Mouse (Mus musculus): ENCODE measurements around the gene Aff3.
A peak's percentile ranks its signal among the peaks of the same experiment; 100 is the strongest.

Aff3 gene

DNA sequence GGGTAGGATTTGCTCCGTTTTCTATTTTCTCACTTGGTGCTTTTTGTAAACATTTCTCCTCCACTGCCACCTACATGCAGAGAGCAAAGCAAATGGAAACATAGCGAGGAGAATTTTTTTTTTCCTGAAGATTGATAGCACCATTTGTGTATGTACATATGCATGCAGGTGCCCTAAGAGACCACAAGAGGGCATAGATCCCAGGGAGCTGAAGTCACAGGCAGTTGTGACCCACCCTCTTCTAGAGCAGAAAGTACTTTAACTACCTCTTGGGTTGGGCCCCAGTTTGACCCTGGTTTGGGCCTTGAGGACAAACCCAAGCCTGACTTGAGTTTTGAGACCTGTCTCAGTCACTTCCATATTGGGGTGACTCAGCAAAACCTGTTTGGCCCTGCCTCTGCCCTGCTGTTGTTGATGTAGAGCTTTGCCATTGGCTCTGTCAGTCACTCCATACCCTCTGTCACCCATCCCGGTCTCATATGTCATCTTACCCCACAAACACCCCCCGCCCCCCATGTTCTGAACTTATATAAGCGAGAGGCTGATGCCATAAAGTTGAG, 9.7 kb downstream of the Aff3 start:
- DNase-seq: peak; percentile 36

DNA sequence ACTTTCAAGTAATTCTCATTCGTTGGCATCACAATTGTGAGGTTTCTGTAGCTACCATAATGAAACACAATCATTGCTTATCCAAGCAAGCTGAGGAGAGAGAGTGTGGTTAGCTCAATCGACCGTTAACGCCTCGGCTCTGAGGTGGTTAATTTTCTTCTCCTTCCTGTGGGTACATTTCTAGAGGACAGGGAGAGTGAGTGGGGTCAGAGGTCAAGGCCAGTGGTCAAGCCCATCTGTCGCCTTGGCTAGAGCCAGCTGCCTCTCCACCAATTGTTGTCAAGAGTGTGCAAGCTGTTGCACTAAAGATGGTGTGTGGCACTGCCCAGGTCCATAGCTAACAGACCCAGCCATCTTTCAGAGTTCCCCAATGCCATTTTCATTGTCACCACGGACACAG, 14.7 kb downstream of the Aff3 start:
- peak; percentile 29 for DNase-seq

DNA sequence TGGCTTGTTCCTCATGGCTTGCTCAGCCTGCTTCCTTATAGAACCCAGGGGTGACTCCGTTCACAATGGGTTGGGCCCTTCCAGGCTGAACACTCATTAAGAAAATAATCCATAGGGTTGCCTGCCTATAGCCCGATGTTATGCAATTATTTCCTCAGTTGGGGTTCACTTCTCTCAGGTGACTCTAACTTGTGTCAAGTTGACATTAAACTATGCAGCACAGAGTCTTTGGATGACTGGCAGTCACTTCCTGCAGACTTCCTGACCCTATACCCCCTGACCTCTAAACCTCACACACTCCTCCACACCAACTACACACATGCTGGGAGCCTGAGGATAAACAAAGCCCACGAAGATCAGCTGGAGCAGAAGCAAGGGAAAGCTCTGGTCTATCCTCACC, 15.6 kb downstream of the Aff3 start:
- DNase-seq: peak; percentile 52

DNA sequence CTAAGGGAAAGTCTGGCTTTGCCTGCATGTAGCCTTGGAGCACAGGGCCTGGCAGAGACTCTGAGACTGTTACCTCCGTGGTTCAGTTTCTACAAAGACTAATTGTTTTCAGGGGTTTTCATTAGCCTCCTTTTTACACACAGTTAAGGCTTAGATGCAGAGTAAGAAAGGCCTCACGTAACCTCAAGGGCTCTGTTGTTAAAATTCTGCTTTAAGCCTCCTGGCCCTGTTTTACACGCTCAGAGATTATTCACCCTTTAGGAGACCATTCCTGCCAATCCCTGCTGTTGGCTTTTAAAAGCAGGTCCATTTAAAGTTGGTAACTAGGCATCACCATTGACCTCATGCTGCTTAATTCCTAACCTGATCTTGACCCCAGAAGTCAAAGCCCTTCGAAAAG, 22.5 kb downstream of the Aff3 start:
- DNase-seq: peak; percentile 21

DNA sequence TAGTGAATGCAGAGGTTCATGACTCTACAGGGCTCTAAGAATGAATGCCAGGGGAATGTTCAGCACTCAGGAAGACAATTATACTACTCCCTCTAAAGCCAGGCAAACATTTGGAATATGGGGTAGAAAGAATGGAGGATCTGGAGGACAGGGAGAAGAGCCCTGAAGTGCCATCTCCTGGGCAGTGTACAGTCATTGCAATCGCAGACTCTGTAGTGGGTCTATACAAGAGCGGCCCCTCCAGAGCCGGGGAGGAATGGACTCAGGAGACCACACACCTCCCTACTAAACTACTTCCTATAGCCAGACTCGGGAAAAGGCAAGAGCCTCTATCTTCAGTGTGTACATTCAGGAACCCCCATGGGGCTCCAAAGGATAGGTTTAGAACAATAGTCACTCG, 25.1 kb downstream of the Aff3 start:
- peak; percentile 71 for DNase-seq

DNA sequence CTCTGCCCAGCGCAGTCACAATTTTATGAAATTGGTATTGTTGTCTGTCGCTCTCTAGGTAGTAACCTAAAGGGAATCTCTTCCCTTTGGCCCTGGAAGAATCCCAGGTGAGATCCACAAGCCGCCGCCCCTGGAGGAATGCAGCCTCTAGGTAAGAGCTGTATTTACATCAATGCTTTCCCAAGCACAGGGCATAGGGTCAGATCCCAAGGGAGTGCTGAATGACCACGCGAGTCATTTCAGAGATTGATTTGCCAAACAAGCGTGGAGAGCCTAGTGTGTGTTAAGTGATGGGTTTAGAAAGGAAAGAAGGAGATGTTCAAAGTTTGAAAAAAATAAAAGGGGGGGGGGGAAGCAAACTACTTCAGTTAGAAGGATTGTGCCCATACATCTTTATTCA, 29.2 kb downstream of the Aff3 start:
- DNase-seq: peak; percentile 79

DNA sequence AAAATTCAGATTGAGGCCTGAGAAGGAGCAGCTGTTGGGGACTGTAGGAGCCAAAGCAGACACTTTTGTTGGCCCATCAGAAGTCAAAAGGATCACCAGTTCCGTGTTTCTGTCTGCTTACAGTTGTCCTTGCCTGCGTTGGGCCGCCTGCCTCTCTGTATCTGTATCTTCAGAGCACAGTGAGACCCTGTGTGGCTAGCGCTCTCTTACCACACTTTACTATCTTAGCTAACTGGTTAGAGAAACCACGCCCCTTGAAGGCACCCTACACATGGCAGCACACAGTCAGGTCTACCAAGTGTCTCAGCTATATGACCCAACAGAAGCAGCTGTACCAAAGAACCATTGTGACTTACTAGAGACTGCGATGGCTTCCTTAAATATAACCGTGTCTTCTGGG, 30.7 kb downstream of the Aff3 start:
- DNase-seq: peak; percentile 62

DNA sequence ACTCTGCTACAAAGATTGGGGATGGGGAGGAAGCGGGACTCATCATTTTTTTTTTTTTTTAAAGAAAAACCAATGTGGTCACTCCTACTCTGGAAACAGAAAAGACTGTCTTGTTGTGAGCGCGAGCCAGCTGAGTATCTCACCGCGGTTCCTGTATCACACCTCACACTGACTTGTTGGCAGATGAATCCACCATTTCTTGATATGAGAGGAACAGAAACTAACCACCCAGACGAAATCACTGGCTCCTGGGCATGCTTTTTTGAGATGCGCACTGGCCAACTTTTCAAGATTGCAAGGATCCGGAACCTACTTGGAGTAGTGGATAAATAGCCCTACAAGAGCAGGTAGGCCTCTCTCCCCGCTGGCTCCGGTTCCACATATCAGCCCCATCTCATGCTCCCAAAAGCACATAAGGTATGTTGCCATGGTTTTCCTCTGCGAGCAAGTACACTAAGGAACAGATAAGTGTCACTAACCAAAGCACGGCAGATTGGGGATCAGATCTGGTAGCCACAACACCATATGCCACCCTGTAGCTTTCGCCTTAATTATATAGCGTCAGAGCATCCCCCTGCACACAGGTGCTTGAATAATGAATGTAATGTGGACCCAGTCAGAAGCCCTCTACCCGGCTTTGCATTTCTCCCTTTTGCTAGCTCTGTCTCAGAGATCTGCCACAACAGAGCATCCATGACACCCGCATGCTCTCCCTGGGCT, 32.1 kb downstream of the Aff3 start:
- peak; percentile 72 for DNase-seq

DNA sequence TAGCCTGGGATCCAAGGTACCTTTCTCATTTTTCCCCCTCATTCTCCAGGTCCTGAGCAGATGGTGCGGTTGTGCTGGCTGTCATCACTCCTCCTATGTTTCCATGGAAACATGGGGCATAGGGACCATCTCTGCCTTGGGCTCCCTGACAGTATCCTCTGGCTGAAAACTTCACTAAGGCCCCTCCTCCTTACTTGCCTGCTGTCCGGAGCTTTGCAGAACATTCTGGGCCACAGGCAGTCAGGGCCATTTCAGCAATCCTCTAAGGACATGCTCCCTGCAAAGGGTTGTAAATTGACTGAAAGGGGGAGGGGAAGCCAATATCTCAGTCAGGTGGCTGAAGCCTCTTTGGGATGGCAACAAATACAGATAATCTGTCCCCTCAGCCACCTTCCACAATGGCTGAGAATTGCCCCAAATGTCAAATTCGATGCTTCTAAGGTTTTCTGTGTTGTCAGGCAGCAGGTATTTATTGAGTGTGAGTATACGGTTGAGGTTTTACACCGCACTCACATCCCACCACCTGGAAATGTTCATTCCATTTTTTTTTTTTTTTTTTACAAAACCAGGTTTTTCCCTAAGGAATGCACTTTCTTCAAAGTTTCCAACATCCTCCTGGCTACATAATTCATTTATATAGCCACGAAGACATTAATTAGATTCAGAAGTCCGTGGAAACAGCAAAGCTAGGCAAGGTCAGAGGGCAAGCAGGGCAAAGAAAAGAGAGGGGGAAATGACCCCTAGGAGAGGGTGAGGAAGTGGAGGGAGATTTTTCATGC, 33.1 kb downstream of the Aff3 start:
- peak; percentile 55 for DNase-seq

DNA sequence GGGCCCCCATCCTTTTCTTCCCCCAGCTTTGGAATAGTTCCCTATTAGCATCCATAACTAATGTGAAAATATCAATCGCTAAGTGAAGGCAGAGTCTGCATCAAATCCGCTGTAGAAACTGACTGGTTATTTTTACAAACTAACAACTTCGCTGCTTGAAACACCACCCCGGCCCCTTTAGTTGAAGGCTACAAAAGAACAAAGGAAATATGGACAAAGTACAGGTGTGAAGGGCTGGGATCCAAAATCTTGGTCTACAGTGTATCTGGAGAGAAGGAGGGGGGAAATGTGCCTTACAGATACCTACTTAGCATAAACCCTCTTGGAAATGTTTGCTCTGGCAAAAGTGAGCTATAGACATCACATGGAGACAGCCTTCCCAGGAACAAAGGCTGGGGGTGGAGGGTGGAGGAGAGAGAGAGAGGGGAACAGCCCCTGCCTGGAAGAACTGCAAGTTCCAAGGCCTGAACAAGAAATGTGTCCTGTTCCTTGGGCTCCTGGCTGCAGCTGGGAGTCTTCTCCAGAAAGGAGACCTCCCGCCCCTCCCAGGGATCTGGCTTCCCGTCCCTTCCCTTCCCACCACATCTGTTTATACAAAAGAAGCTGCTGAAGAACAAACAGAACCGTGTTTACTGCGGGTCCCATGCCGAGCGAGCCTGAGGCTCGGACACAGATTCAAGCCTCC, 35.7 kb downstream of the Aff3 start:
- peak; percentile 92 for DNase-seq

DNA sequence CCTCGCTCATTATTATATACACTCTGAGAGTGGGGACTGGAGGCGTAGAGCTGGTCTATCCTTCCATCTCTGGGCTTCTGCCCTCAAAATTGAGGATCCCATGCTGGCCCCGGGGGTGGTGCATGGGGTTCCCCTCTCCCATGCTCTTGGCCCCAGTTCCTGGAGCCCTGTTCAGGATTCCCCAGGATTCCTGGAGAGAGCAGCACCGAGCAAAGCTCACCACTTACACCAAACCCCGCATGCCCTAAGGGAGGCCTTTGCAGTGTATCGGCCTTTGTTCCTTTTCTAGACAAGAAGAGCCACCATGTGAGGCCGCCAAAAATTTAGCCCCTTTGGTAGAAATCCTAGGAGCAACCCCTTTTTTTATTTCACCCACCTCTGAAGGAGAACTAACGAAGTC, 36.3 kb downstream of the Aff3 start:
- DNase-seq: peak; percentile 89

DNA sequence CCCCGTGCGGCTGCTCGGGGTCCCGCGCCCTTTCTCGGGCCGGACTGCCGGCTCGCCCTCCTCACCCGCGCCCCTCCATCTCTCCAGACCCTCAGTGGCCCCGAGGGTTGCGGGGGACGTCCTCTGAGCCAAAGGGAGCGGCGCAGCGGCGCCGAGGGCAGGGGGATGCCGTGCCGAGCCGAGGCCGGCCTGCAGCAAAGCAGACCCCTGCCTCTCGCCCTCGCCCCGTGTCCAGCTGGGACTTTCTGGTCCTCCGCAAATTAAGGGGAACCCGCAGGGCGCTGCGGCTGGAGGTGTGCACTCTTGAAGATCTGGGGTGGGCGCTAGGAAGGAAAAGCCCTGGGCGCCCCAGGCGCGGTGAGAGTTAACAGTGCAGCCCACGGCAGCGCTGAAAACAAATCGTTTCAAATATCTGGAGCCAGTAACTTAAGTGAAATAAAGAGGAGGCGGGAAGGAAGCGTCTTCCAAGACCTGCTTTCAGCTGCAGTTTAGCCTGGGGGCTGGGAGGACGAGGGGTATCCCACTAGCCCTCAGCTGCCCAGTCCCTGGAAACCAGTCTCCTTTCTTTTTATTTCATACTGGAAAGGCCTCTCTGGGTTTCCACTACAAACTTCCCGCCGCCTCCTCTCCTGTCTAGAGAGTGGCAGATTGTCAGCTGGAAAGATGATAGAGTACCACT, 36.9 kb downstream of the Aff3 start:
- DNase-seq: peak; percentile 87

DNA sequence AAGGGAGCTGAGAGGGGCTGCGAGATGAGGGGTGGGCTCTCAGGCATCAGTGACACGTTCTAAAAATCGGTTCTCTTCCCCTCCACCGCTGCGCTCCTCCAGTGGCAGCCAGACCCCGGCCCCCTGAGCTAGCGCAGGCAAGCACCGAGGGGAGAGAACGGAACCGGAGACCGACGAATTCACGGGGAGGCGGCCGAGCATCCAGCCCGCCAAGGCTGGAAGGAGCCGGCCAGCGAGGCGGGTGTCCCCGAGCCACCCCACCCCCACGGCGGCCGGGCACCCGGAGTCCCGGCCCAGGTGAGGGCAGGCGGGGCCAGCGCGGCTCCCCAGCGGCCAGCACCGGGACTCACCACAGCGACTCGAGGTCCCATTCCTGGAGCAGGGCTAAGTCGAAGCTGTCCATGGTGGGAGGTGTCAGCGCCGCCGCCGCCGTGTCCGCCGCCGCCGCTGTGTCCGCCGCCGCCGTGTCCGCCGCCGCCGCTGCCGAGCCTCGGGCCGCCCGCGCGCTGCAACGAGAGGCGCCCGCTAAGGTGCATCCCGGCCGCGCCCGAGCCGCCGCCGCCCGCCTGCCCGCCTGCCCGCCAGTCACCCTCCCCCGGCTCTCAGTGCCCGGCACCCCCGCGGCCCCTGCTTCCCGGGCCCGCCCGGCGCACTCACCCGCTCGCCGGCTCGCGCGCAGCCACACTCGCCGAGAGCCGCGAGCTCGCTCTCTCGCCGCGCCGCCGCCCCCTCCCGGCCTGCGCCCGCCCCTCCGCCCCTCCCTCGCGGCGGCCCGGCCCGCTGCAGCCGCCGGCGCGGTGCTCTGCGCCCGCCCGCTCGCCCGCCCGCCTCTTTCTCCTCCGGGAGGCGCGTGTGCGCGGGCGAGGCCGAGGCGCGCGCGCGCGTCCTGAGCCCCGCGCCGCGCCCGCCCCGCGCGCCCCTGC, 37.8 kb downstream of the Aff3 start:
- peak; percentile 94 for DNase-seq

DNA sequence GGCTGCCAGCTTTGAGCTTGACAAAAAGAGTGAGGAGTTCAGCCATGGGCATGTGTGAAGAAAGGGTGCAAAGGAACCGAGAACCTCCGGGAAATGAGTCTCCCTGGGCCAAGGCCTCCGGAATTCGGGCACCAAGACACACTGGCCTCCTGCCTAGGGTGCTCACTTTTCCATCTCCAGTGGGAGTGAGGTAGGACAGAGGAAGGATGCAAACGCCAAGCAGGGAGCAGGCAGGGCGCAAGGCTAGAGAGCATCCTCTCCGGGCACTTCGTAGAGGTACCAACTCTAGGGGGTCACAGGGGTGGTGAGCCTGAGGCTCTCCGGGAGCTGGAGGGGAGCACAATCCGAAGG, 38.4 kb downstream of the Aff3 start:
- no peak for DNase-seq

DNA sequence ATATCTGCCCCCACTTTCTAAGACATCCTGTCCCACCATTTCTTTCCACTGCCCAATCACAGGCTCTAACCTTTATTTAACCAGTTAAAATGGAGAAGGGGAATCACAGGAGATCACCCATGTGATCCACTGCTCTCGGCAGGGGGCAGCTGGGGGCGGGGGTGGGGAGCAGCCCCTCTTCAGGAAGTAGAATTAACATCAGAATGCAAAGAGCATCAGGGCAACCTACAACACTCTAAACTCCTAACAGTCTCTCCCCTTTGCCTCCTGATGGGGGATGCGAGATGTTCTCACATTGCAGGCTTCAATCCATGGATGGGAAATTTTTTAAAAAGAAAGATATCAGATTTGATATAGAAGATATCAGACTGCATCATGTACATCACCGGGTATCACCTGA, 42.9 kb downstream of the Aff3 start:
- DNase-seq: peak; percentile 29

DNA sequence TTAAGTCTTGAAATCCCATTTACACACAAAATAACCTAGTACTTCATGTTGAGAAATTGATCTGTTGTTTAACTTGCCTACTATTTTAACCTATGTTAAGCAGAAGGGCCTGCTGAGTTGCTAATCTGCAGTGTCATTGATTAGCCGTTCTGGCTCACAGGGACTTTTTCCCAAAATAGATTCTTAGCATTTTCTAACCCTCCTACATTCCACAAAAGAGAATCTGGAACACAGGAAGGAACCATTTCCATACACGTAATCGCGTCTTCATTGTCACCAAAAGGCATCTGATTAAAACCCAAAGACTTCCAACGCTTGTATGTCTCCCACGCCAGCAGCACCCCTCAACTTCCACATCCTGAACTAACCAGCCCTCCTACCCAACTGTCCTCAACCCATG, 44.4 kb downstream of the Aff3 start:
- peak; percentile 78 for DNase-seq

DNA sequence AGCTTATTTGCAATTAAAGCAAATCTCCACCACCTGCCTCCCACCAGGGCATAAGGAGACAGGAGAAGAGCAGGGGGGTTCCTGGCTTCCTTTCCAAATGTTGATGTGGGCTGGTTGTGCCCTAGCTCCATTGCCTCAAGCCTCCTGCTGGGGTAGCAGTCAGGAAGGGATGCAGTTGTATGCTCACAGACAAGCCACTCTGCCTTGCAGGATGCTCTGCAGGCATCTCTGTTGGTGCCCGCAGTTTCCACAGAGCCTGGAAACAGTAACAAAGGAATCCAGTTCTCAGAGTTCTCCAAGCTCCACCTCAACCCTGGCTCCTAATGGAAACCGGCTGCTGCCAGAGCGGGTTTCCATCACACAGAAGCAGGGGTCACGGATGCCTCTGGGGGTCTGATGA, 58.0 kb downstream of the Aff3 start:
- DNase-seq: no peak

DNA sequence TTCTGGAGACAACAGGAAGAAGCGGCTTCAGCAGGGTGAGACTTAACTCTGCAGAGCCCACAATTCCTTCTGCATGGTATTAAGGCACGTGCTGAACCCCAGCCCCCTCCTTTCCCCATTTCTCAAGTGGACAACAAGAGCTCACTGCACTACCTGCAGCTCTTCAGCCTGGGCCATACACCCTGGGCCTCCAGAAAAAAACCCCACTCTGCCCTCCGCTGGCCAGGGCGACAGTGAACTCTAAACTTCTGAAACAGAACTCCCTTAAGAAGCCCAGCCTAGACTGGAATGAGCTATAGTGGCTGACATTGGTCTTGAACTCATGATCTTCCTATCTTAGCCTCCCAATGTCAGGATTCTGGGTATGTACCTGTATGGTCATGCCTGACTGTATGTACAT, 59.3 kb downstream of the Aff3 start:
- no peak for DNase-seq

DNA sequence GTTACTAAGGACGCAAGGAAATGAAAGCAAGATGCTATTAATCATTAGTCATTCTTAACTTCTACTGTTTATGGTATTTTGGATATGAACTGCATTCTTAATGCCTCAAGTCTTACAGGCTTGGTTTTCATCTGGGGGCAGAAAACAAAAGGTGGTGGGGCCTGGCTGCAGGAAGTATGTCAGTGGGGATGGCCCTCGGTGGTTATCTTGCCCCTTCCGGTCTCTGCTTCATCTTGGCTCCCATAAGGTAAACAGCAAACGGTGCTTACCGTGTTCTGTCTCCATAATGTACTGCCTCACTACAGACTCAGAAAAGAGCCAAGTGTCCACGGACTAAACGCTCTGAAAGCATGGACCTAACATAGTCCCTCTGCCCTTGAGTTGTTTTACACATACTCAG, 60.1 kb downstream of the Aff3 start:
- DNase-seq: peak; percentile 17

DNA sequence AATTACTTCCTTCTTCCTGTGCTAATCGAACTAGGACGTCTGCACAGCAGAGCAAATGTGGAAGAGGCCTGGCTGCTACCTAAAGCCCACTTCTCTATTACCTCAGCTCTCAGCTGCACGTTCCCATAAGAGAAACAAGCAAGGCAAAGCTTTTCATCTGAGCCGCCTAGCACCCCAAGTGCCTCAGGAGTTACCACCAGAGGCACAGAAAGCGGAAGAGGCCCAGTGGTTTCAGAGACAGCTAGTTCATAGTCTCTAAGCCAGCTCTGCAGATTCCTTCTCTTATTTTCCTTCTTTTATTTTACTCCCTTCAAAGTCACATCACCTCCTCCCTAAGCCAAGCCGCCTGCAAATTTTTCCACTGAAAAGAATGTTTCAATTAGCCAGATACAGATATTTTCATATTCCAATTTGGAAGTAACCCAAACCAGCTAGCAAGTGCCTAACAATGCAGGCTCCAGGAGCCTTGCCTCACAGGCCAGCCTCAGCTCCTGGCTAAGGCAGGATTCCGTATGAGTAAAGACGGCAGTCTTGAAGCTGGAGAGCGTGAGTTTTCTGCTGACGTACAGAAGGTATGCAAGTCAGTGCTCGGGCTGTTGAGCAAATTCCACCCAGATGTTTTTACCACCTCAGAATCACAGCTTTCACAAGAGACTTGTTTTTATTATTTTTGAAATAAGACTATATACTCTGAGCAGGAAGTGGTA, 62.8 kb downstream of the Aff3 start:
- DNase-seq: peak; percentile 90

DNA sequence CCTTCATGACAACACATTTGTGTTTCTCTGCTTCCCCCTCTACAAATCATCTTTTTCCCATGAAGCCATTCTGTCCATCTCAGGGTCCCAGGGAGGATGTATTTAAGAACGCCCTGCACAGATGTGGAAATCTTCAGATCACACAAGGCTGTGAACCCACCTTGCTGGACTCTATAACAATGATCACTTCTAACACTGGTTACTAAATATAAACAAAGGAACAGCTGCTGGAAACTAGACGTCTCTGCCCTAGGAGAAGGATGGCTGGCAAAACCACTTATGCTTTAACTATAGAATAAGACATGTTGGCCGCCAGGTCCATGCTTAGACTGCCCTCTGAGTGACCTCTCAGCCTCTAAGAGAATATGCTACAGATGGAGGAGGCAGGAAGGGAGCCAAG, 69.4 kb downstream of the Aff3 start:
- peak; percentile 80 for DNase-seq
